Mouse (Mus musculus) heart, postnatal 0 days (tissue): ENCODE results near the gene Sft2d1. TPM values are rescaled to one million over a fixed set of nuclear protein-coding genes. Genes with fewer than 3 reads are reported as not detected.
A peak's percentile ranks its signal among the peaks of the same experiment; 100 is the strongest.
"Not testable (repeated sequence)": the region's sequence is repeated elsewhere in the genome, so short reads cannot be mapped to it uniquely, and the experiment has no call there.

Experiments used
- ATAC-seq: fragments of 200-750 bp; cut with Nextera tagmentation; 2 replicates; pipeline ENCODE4 v1.8.0; 2017; ENCODE audit warnings: low read depth, moderate number of reproducible peaks, moderate library complexity; ENCODE audit not compliant: insufficient read depth
- DNase-seq: peaks from one replicate; pipeline ENCODE4 v3.0.0-alpha.2; 2016; ENCODE audit warnings: low spot score
- H3K27ac ChIP-seq: fragments of 300-500 bp; sonication (generic); 2 replicates; pipeline ENCODE4 v1.5.1; 2014; ENCODE audit warnings: low read depth, mild to moderate bottlenecking
- H3K27me3 ChIP-seq: fragments of 300-500 bp; sonication (generic); 2 replicates; pipeline ENCODE4 v1.6.1; 2014; ENCODE audit warnings: low read length, mixed read lengths; ENCODE audit not compliant: control insufficient read depth, insufficient read depth
- H3K36me3 ChIP-seq: fragments of 300-500 bp; sonication (generic); replicated peaks from 2 replicates; pipeline ENCODE4 v1.6.1; 2014; ENCODE audit warnings: low read length, mixed read lengths; ENCODE audit not compliant: control insufficient read depth, insufficient read depth
- H3K4me1 ChIP-seq: fragments of 300-500 bp; sonication (generic); 2 replicates; pipeline ENCODE4 v1.6.1; 2014; ENCODE audit warnings: antibody characterized with exemption; ENCODE audit not compliant: control insufficient read depth, insufficient read depth
- H3K4me2 ChIP-seq: fragments of 300-500 bp; sonication (generic); 2 replicates; pipeline ENCODE4 v1.6.1; 2014; ENCODE audit warnings: low read depth, mild to moderate bottlenecking, low read length, moderate library complexity
- H3K4me3 ChIP-seq: fragments of 300-500 bp; sonication (generic); 2 replicates; pipeline ENCODE4 v1.5.1; 2014; ENCODE audit warnings: low read depth, low read length
- H3K9ac ChIP-seq: fragments of 300-500 bp; sonication (generic); replicated peaks from 2 replicates; pipeline ENCODE4 v1.6.1; 2014; ENCODE audit warnings: low read depth, low read length, mixed read lengths
- H3K9me3 ChIP-seq: fragments of 300-500 bp; sonication (generic); replicated peaks from 2 replicates; pipeline ENCODE4 v1.6.1; 2016; ENCODE audit warnings: low read length; ENCODE audit not compliant: control insufficient read depth
- CTCF ChIP-seq: IDR thresholded peaks from 2 replicates; pipeline ENCODE4 v1.5.1; 2016; ENCODE audit warnings: antibody characterized with exemption, control low read depth, low read depth
- EP300 ChIP-seq: IDR thresholded peaks from 2 replicates; pipeline ENCODE4 v1.6.1; 2016; ENCODE audit warnings: antibody characterized with exemption, low read depth
- WGBS: fragments of 180-500 bp; shearing (Covaris S2); extraction: QIAGEN DNeasy Blood & Tissue Kit; methylation state at CpG from one replicate; pipeline ENCODE4 v1.1.7; 2014; 5-methylcytosine and 5-hydroxymethylcytosine counted together
- polyA plus RNA-seq: library from polyadenylated mRNA; unstranded; fragments of >200 nt; fragmentation: Nextera tagmentation; extraction: Ambion mirVana; gene quantifications from 2 replicates; pipeline ENCODE4 v1.2.1, GENCODE M21; 2015
- total RNA-seq: library from RNA; depleted of rRNA; stranded (reverse); fragments of >200 nt; gene quantifications from 2 replicates; pipeline ENCODE4 v1.2.3, GENCODE M21; 2014; ENCODE audit warnings: low replicate concordance; rRNA removed

Sft2d1 gene
- total RNA-seq (29.2 and 68.5 TPM in 2 replicates), polyA plus RNA-seq (54.4 and 57.3 TPM in 2 replicates)

DNA sequence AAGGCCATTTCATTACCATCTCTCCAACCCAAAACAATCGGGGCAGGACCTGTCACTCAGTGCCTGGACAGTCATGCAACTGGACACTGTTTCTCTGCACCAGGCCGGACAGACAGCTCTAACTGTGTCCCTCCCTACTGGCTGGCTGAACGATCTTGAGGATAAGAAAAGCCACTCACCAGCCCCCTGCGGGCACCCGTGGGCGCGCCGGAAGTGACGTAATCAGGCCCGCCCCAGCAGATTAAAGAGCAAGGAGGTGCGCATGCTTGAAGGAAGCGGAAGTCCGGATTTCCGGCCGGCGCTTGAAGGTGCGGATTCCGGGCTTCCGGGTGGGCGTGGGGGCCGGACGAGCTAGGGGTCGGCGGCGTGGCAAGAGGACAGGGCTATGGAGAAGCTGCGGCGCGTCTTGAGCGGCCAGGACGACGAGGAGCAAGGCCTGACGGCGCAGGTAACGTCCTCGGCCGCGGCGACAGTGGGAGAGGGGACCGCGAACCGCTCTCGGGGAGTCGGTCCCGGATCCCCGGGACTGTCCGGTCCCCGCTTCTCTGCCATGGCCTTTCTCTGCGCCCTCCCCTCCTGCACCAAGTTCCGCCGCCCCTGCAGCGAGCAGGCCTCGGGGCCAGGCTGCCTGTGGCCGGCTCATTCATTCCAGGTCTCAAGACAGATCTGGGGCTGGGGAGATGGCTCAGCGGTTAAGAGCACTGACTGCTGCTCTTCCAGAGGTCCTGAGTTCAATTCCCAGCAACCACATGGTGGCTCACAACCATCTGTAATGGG, at the start of gene Sft2d1:
Gene Sft2d1, plus strand, starts transcription at position 265 of the 777 bp plus-strand sequence.
- peak within 1 kb of the TSS; percentile 78 for H3K27ac ChIP-seq
- H3K9me3 ChIP-seq: no peaks in the 10 kb centered on the region
- under 1% methylated on average over 53 of the region's 54 CpGs for WGBS
- peak within 1 kb of the TSS; percentile 74 for H3K9ac ChIP-seq
- ATAC-seq (peak; percentile 96), DNase-seq (peak; percentile 91)
- peak within 1 kb of the TSS; percentile 96 for H3K4me3 ChIP-seq
- peak within 1 kb of the TSS; percentile 83 for H3K4me2 ChIP-seq
- H3K36me3 ChIP-seq: no peaks in the 10 kb centered on the region
- H3K27me3 ChIP-seq: no peaks in the 10 kb centered on the region
- peaks cover 3% of the 10 kb centered on the region; the same call in 1 of the 2 replicates for H3K4me1 ChIP-seq
- TF ChIP-seq EP300 (peak; percentile 80), CTCF (no peak)

DNA sequence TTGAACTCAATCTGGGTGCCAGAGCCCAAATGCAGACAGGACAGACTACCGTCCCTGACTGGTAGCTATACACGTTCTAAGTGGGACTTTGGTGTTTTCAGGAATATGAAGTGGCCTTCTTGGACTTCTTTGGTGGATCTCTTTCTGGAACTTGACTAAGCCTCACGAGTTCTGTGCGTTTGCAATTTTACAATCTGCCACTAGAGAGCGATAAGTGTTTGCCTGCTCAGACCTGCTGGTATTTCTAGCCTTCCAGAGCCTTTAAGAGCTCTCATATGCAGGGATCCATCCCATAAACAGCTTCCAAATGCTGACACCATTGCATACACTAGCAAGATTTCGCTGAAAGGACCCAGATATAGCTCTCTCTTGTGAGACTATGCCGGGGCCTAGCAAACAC, 46.3 kb upstream of the Sft2d1 start:
- H3K9ac ChIP-seq, H3K27me3 ChIP-seq, H3K27ac ChIP-seq, H3K9me3 ChIP-seq, H3K4me3 ChIP-seq, H3K4me1 ChIP-seq, H3K4me2 ChIP-seq, H3K36me3 ChIP-seq: not testable (repeated sequence)
- peak; percentile 39; the same call in 1 of the 2 replicates for ATAC-seq
- DNase-seq: peak; percentile 76
- TF ChIP-seq CTCF: peak; percentile 83
- 12% methylated on average over 7 of the region's 7 CpGs for WGBS

DNA sequence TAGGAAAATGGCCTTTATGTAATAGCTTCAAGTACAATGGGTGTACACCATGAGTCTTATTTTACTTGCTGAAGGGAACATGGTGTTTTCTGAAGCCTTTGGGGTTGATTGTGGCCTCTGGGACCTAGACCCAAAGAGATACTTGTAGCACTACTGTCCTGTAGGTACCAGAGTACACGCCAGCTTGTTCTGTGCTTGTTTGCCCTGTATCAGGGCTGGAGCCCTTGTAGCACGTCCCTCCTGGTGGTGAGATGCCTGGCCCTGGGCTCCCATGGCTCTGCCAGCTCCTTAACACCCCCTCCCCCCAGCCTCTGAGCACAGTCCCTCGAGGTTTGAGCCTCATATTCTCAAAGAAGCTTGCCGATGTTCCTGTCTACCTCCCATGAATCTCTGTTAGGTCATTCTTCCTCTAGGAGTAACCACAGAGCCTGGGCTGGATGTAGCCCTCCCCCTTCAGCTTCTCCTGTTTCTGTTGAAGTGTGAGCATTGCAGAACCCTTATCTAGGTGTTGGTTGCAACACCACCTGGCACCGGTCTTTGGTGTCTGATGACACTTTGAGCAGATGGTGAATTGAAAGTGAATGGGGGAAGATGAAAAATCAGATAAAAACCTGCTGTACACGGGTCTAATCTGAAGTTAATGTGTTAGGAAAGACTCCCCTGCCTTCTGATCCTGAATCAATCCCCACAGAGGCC, 38.7 kb upstream of the Sft2d1 start:
- TF ChIP-seq EP300 (no peak), CTCF (no peak)
- H3K36me3 ChIP-seq: no peaks in the 10 kb centered on the region
- no peaks in the 10 kb centered on the region for H3K27me3 ChIP-seq
- no peak for ATAC-seq
- DNase-seq: no peak
- peaks cover 4% of the 10 kb centered on the region; the same call in 1 of the 2 replicates for H3K4me1 ChIP-seq
- H3K4me2 ChIP-seq: no peak overlapping the region
- no peak overlapping the region for H3K4me3 ChIP-seq
- 31% methylated on average over 6 of the region's 6 CpGs for WGBS
- no peaks in the 10 kb centered on the region for H3K9me3 ChIP-seq
- H3K9ac ChIP-seq: no peak overlapping the region
- H3K27ac ChIP-seq: no peak overlapping the region

DNA sequence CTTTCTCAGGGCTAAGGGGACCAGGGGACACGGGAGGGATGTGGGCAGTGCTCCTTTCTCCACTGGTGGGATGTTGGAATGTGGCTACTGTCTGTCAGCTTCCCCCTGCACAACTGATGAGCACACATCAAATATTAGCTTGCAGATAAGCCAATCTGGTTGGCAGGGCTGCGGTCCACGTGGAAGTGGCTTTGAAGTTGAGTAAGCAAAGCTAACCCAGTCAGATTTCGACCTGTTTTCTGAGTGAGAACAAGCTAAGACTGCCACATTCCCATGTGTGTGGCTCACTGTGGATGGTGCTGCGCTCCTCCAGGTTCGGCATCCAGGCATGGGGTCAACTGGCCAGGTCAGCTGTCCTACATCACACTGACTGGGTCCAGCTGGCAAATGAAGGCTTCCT, 38.0 kb upstream of the Sft2d1 start:
- no peak; the same call in 1 of the 2 replicates for ATAC-seq
- no peaks in the 10 kb centered on the region for H3K36me3 ChIP-seq
- H3K27me3 ChIP-seq: no peaks in the 10 kb centered on the region
- no peak overlapping the region for H3K27ac ChIP-seq
- no peak overlapping the region for H3K9ac ChIP-seq
- DNase-seq: no peak
- peaks cover 4% of the 10 kb centered on the region; the same call in 1 of the 2 replicates for H3K4me1 ChIP-seq
- 48% methylated on average over 6 of the region's 6 CpGs for WGBS
- H3K4me3 ChIP-seq: no peak overlapping the region
- no peak overlapping the region for H3K4me2 ChIP-seq
- TF ChIP-seq CTCF: no peak
- no peak for TF ChIP-seq EP300
- no peaks in the 10 kb centered on the region for H3K9me3 ChIP-seq

DNA sequence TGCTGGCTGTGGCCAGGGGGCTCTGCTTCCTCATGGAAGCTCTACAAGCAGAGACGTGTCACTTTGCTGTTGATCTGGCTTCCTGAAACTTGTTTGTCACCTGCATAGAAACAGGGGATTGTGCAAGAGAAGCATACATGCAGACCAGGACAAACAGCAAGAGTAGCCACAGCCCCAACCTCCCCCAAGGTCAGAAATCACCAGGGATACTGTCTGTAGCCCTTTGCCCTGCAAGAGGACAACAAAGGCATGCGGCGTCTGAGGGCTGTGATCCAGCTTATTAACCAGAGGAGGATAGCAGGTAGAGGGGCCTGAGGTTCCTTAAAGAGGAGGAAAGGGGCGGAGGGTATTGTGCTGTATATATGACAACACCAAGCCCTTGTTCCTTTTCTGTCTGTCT, 34.8 kb upstream of the Sft2d1 start:
- TF ChIP-seq EP300 (no peak), CTCF (no peak)
- no peak overlapping the region for H3K4me2 ChIP-seq
- no peak for DNase-seq
- H3K9me3 ChIP-seq: no peaks in the 10 kb centered on the region
- no peaks in the 10 kb centered on the region for H3K36me3 ChIP-seq
- H3K4me3 ChIP-seq: no peak overlapping the region
- no peak overlapping the region for H3K27ac ChIP-seq
- no peaks in the 10 kb centered on the region for H3K27me3 ChIP-seq
- 70% methylated on average over 4 of the region's 4 CpGs for WGBS
- H3K4me1 ChIP-seq: peaks cover 4% of the 10 kb centered on the region; the same call in 1 of the 2 replicates
- no peak overlapping the region for H3K9ac ChIP-seq
- no peak for ATAC-seq
